Mouse (Mus musculus) urinary bladder, adult 18-20 months (tissue): ENCODE data around the gene Alox12.

Experiments
- DNase-seq, 2 experiments: peaks; one replicate each; pipeline ENCODE4 v3.0.0; 2022; ENCODE audit warnings: low spot score in 2 of 2, mixed read lengths in 2 of 2

Gene Alox12

GRCm38 (mm10) chr11:70254931-70255531 lies at the start of gene Alox12:
Alox12 (minus strand) TSS chr11:70255353.
- peak; percentile 73 to 79 for DNase-seq

- DNase-seq, result no peak
Observed at GRCm38 (mm10) chr11:70302293-70302692, 47.1 kb upstream of the Alox12 start.

DNA sequence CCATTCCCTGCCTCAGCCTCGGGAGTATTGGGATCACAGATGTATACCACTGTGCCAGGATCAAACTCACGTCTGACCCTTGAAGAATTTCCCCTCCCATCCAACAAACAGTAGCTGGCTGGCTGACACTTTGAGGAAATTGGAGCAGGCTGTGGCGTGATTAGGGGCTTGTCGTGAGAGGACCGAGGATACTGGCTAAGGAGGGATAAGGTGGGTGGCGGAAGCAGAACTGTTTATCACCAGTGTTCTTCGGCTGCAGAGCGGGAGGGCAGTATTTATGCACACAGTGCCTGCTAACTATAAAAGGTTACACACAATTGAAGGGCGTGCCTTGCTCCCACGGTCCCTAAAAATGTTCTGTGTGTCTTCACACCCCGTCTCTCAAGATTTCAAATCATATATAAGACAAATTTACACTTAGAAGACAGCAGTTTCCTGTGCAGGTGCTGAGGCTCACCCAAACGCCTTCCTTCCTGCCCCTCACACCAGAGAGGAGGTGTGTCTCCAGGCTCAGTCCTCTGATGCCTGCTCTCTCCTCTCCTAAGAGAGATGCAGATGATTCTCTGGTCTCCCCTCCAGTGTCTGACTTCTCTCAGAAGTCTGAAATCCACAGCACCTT lies 42.8 kb upstream of the Alox12 start:
- no peak for DNase-seq

GRCm38 (mm10) chr11:70297405-70297804 lies 42.3 kb upstream of the Alox12 start:
- no peak for DNase-seq

DNA sequence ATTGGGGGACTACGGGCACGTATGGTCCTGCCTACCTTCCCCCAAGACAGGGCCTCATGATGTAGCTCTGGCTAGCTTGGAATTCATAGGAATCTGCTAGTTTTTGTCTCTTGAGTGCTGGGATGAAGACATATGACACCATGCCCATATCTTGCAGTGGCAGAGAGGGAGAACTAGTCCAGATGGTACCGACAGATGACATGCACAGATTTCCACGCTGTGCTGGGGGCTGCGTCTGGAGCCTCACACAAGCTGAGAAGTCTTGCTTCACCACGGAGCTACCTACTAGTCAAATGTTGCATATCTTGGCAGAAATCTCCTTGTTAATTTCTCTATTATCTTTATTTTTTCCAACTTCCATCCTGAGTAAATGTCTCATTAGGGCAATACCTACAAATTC lies 38.7 kb upstream of the Alox12 start:
- DNase-seq, result no peak

- no peak for DNase-seq
Observed at GRCm38 (mm10) chr11:70291235-70291634, 36.1 kb upstream of the Alox12 start.

DNA sequence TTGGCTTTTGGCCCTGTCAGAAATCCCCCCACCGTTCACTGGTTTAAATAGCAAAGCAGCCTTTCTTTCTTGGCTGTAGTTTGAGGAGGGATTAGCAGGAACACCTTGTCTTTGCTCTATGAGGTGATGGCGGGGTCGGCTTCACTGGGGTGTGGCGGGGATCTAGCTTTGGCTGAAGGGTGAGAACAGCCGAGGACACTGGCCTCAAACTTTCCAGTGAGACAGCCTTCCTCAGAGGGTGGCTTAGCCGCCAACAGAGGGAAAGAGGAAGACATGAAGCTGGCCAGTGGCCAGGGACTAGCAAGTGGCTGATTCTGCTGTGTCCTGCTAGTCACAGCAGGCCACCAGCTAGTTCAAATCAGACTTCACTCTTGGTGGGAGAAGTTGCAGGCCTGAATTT lies 34.1 kb upstream of the Alox12 start:
- no peak for DNase-seq

- peak in 1 of 2 experiments; percentile 75 for DNase-seq
Observed at GRCm38 (mm10) chr11:70288102-70288501, 32.9 kb upstream of the Alox12 start.

DNA sequence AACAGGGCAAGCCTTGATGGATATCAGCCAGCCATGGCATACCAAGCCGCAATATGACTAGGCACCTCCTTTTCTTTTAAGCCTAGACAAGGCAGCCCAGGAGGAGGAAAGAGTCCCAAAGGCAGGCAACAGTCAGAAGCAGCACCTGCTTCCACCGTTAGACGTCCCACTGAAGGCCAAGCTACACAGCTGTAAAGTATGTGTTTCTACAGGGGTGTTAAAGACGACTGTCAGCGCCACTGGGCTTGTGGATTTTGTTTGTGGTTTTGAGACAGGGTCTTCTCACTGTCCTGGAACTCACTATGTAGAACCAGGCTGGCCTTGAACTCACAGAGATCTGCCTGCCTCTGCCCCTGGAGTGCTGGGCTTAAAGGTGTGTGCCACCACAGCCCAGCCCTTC lies 30.5 kb upstream of the Alox12 start:
- DNase-seq, result no peak

GRCm38 (mm10) chr11:70284757-70285156 lies 29.6 kb upstream of the Alox12 start:
- no peak for DNase-seq

- DNase-seq, result no peak
Observed at GRCm38 (mm10) chr11:70283666-70284065, 28.5 kb upstream of the Alox12 start.

DNA sequence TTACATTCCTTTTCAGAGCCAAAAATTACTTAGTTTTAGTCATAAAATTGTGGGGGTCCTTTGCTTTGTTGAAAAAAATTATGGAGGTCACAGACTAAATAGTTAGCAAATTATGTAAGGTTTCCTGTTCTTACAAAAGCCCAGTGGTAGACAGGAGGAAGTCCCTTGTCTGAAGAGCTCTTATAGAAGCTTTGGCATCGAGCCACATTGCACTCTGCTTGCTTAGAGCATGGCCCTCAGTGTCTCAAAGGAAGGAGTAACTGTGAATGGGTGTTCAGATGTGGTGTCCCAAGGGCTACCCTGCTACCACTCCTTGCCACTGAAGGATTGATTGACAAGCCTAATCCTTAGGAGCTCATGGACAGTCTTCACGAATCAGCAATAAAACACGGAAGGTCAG lies 25.3 kb upstream of the Alox12 start:
- DNase-seq, result no peak

GRCm38 (mm10) chr11:70278961-70279360 lies 23.8 kb upstream of the Alox12 start:
- no peak for DNase-seq

DNA sequence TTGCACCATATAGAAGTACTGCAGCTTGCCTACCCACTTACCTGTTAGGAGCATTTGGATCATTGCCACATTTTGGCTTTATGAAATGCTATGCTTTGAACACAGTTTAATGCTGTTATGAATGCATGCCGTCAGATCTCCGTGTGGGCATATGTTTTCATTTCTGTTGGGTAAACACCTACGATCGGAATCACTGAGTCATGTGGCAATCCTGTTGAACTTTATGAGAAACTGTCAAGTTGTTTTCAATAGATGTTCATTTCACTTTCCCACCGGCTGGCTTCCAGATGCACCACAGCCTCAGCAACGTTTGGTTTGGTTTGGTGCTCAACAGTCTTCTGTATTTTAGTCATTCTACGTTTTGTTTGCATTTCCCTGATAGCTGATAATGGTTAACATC lies 16.5 kb upstream of the Alox12 start:
- peak in 1 of 2 experiments; percentile 24 for DNase-seq

- DNase-seq, result no peak
Observed at GRCm38 (mm10) chr11:70266405-70266804, 11.3 kb upstream of the Alox12 start.

GRCm38 (mm10) chr11:70265819-70266218 lies 10.7 kb upstream of the Alox12 start:
- no peak for DNase-seq

DNA sequence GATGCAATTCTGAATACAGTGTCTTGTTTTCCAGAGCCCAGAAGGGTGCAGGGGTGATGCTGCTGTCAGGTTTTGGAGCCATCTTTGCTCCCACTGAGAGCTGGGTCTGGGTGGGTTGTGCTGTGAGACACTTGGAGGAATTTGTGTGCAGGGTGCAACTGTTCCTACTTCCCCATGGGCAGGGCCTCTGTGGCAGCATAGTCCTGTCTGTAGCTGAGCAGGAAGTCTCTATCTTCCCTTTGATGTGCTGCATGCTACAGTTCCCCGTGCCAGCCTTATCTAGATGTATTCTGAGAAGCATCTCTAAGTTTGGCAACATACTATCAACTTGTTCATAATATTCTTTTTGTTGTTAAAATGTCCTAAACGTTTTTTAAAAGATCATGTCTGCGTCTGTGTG lies 10.1 kb upstream of the Alox12 start:
- DNase-seq, result no peak

DNA sequence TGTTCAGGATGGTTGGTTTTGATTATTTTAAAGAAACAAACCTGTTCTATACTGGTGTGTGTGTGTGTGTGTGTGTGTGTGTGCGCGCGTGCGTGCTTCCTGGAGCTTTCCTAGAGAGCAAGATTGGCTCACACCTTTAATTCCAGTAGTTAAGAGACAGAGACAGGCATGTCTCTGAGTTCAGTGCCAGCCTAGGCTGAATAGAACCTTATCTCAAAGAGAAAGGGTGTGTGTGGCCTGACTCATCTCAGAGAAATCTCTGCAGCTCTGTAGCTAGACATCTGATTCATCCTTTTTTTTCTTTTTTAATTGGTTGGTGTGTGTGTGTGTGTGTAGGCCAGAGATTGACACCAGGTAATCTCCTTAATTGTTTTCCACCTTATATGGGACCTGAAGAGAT lies 3.9 kb upstream of the Alox12 start:
- no peak for DNase-seq

- DNase-seq, result no peak
Observed at GRCm38 (mm10) chr11:70254337-70254736, 816 bp downstream of the Alox12 start.

DNA sequence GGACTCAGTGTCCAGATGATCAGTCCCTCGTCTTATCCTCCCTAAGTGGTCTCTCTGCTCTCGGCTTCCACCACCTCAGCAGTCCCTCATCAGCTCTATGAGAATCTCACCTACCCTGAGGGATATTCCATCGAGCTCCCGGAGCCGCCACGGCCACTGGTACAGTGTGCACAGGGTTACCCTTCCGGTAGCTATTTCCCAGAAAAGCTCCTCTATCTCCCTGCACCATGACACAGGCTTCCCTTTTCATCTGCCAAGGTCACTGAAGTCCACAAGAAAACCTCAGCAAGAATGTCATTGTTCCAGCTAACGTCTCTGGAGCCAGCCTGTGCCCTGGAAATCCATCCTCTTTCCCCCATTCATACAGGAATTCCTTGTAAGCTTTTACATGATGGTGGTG lies 3.3 kb downstream of the Alox12 start:
- DNase-seq, result no peak

GRCm38 (mm10) chr11:70250150-70250549 lies 5.0 kb downstream of the Alox12 start:
- DNase-seq, result no peak

- peak in 1 of 2 experiments; percentile 55 for DNase-seq
Observed at GRCm38 (mm10) chr11:70247136-70247845, 7.9 kb downstream of the Alox12 start.

DNA sequence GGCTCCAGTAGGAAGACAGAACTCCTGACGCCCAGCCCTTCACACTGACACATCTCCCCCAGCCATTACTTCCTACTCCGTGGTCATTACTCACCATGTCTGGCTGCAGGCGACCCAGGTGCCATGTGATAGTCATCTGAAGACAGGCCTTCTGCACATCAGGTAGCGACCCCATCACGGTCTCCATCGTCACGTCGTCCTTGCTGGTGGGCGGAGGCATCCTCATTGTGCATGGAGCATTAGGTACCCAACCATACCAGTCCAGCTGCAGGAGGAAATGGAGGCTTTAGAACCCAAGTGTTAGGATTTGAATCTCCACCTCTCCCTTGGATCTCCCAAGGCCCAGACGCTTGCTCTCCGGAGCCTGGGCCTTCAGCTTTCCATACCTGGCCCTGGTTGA lies 12.6 kb downstream of the Alox12 start:
- no peak for DNase-seq
